Comparison of ENCODE assay signal across 26 mouse cellular contexts in the genomic region with DNA sequence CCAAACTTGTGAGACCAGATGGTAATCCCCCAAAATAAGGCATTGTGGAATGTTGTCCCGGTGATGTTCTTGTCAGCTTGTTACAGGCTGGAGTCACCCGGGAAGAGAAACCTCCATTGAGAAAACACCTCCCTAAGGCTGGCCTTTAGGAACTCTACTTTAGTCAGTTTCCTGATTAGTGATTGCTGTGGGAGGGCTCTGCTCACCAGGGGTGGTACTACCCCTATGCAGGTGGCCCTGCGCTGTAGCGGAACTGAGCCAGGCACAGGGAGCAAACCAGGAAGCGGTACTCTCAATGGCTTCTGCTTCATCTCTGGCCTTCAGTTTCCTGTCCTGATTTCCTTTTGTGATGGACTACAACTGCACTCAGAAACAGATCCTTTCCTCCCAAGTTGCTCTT. TPM values are rescaled to one million over a fixed set of nuclear protein-coding genes. Genes with fewer than 3 reads are reported as not detected.
DNase-seq lines count a peak whose midpoint lies in the region; ATAC-seq and TF ChIP-seq lines count a peak whose summit lies in the region.
"Had no signal": no experiment of that assay in that cellular context is flagged by ENCODE, and none has a peak within 500 bp of the region (broad histone marks: within the 10 kb centered on the region; RNA-seq: fewer than 3 reads in every experiment).

No protein-coding gene starts in this region.

- no peaks in the 10 kb centered on the region for H3K36me3 ChIP-seq in midbrain, embryonic 14.5 days (ENCODE audit: control insufficient read depth, insufficient read depth, low read length)
- H3K36me3 ChIP-seq in midbrain, embryonic 16.5 days (ENCODE audit: control insufficient read depth, insufficient read depth, low read length) = no peaks in the 10 kb centered on the region
- H3K36me3 ChIP-seq in MEL (ENCODE audit: control insufficient read depth in 1 of 2, insufficient read depth in 2 of 2, low read length in 2 of 2) = no peaks in the 10 kb centered on the region; a peak in 1 of 4 replicates
- no peaks in the 10 kb centered on the region for H3K36me3 ChIP-seq in splenic B cell, adult 2 months (ENCODE audit: control insufficient read depth, insufficient read depth, low read length, poor library complexity, severe bottlenecking)
- H3K36me3 ChIP-seq: embryonic facial prominence, embryonic 13.5 days; forebrain, embryonic 12.5 days; heart, embryonic 15.5 days had no signal

- H3K4me1 ChIP-seq in midbrain, embryonic 14.5 days (ENCODE audit: control insufficient read depth, insufficient read depth, low read length) = peaks cover 3% of the 10 kb centered on the region; the same call in 1 of the 2 replicates
- peaks cover 8% of the 10 kb centered on the region for H3K4me1 ChIP-seq in midbrain, embryonic 16.5 days (ENCODE audit: control insufficient read depth, insufficient read depth, low read length)
- H3K4me1 ChIP-seq in MEL (ENCODE audit: control insufficient read depth in 1 of 2, insufficient read depth in 2 of 2, low read length in 2 of 2) = no peaks in the 10 kb centered on the region

- H3K79me2 ChIP-seq in MEL (ENCODE audit: control insufficient read depth, insufficient read depth, low read length, poor library complexity) = peaks cover 5% of the 10 kb centered on the region; the same call in 1 of the 2 replicates

- no peak overlapping the region for H3K4me3 ChIP-seq in midbrain, embryonic 14.5 days (replicated peaks; ENCODE audit: low read depth, low read length)
- no peak overlapping the region for H3K4me3 ChIP-seq in midbrain, embryonic 16.5 days (ENCODE audit: low read depth, low read length)
- no peak overlapping the region for H3K4me3 ChIP-seq in MEL (ENCODE audit: control insufficient read depth in 1 of 2, insufficient read depth in 1 of 2, low read depth in 2 of 2, low read length in 2 of 2)
- H3K4me3 ChIP-seq: embryonic facial prominence, embryonic 13.5 days; forebrain, embryonic 12.5 days; heart, adult 2 months; heart, embryonic 15.5 days had no signal

- no peak for TF ChIP-seq EP300 in MEL (IDR thresholded peaks at IDR 0.05; ENCODE audit: low read depth in 1 of 2, low read length in 2 of 2)

- H3K27me3 ChIP-seq in midbrain, embryonic 14.5 days (ENCODE audit: control insufficient read depth, insufficient read depth, low read length) = no peaks in the 10 kb centered on the region
- no peaks in the 10 kb centered on the region for H3K27me3 ChIP-seq in midbrain, embryonic 16.5 days (ENCODE audit: control insufficient read depth, insufficient read depth, low read depth, low read length)
- H3K27me3 ChIP-seq in MEL (ENCODE audit: control insufficient read depth in 1 of 2, insufficient read depth in 2 of 2, low read length in 2 of 2) = no peaks in the 10 kb centered on the region
- H3K27me3 ChIP-seq in splenic B cell, adult 2 months (ENCODE audit: control insufficient read depth, insufficient read depth, low read length, poor library complexity, severe bottlenecking) = no peaks in the 10 kb centered on the region
- H3K27me3 ChIP-seq: embryonic facial prominence, embryonic 13.5 days; forebrain, embryonic 12.5 days; heart, embryonic 15.5 days had no signal

- TF ChIP-seq RAD21 in MEL (IDR thresholded peaks at IDR 0.05; ENCODE audit: low read depth, low read length) = no peak

- no peak overlapping the region for H3K9ac ChIP-seq in midbrain, embryonic 14.5 days (replicated peaks; ENCODE audit: low read length)
- H3K9ac ChIP-seq in midbrain, embryonic 16.5 days (ENCODE audit: low read depth, low read length) = no peak overlapping the region
- H3K9ac ChIP-seq in MEL (ENCODE audit: control insufficient read depth, low read depth, low read length, poor library complexity, severe bottlenecking) = no peak overlapping the region
- H3K9ac ChIP-seq: embryonic facial prominence, embryonic 13.5 days; forebrain, embryonic 12.5 days; heart, embryonic 15.5 days had no signal

- peak; percentile 82 for DNase-seq in heart, adult 11 months
- DNase-seq in heart, postnatal 14 days = no peak
- no peak for DNase-seq in midbrain, embryonic 14.5 days
- peak; percentile 1 for DNase-seq in MEL (ENCODE audit: low read depth, low spot score)
- DNase-seq in splenic B cell, adult 2 months (ENCODE audit: low read depth, low spot score) = peak; percentile 28
- DNase-seq in lung, postnatal 10 days = no peak
- DNase-seq: adrenal gland, postnatal 25 days; cerebellum, adult 18-20 months; cerebellum, adult 9-11 months; cerebellum, postnatal 36 days; gastrocnemius, postnatal 10 days; heart, adult 2 months had no signal

- 72% methylated on average over 5 of the region's 5 CpGs for WGBS in midbrain, embryonic 14.5 days
- 75% methylated on average over 5 of the region's 5 CpGs for WGBS in midbrain, embryonic 16.5 days

- TF ChIP-seq POLR2A in MEL (IDR thresholded peaks at IDR 0.05; ENCODE audit: control insufficient read depth in 1 of 2, insufficient read depth in 1 of 2, low read depth in 1 of 2, low read length in 2 of 2, poor library complexity in 1 of 2) = no peak

- TF ChIP-seq CTCF in MEL (IDR thresholded peaks at IDR 0.05 in 2 of 3, conservative IDR thresholded peaks at IDR 0.05 in 1 of 3; ENCODE audit: control insufficient read depth in 1 of 3, insufficient read depth in 1 of 3, low read depth in 2 of 3, low read length in 3 of 3, poor library complexity in 1 of 3, severe bottlenecking in 1 of 3) = no peak

- H3K27ac ChIP-seq in midbrain, embryonic 14.5 days (replicated peaks; ENCODE audit: low read depth, low read length) = 0 out of 2 replicates have a peak overlapping the region, but pooled peaks have one; percentile 22
- H3K27ac ChIP-seq in midbrain, embryonic 16.5 days (ENCODE audit: low read length) = no peak overlapping the region
- no peak overlapping the region for H3K27ac ChIP-seq in MEL (ENCODE audit: control insufficient read depth, low read depth, low read length)
- H3K27ac ChIP-seq: embryonic facial prominence, embryonic 13.5 days; forebrain, embryonic 12.5 days; heart, adult 2 months; heart, embryonic 15.5 days had no signal

- intact Hi-C loops in heart, postnatal 14 days (cut with DNase I) = loop anchor here (10.0 kb wide), 1 partner anchor 395 kb away; no protein-coding TSS in a partner anchor

- H3K9me3 ChIP-seq in midbrain, embryonic 14.5 days (ENCODE audit: control insufficient read depth, low read length) = no peaks in the 10 kb centered on the region
- no peaks in the 10 kb centered on the region for H3K9me3 ChIP-seq in midbrain, embryonic 16.5 days (replicated peaks; ENCODE audit: control insufficient read depth, low read length, poor library complexity, severe bottlenecking)
- H3K9me3 ChIP-seq in MEL (replicated peaks; ENCODE audit: insufficient read depth, low read length) = no peaks in the 10 kb centered on the region
- H3K9me3 ChIP-seq: embryonic facial prominence, embryonic 13.5 days; forebrain, embryonic 12.5 days had no signal

- no peak overlapping the region for H3K4me2 ChIP-seq in midbrain, embryonic 14.5 days (ENCODE audit: low read length)
- H3K4me2 ChIP-seq in midbrain, embryonic 16.5 days (ENCODE audit: low read length) = no peak overlapping the region
- H3K4me2 ChIP-seq: embryonic facial prominence, embryonic 13.5 days; forebrain, embryonic 12.5 days; heart, embryonic 11.5 days; heart, embryonic 15.5 days had no signal

- no peak for ATAC-seq in midbrain, embryonic 14.5 days (ENCODE audit: low FRiP score, low TSS enrichment)
- no peak for ATAC-seq in midbrain, embryonic 16.5 days
- ATAC-seq: activated CD4-positive, CD25-positive, alpha-beta regulatory T cell, adult 4 months; forebrain, embryonic 16.5 days; hindbrain, embryonic 16.5 days had no signal

TF ChIP-seq in MEL, 35 proteins besides CTCF, POLR2A, EP300 and RAD21 (continues in another document):
- TF ChIP-seq E2F4 (IDR thresholded peaks at IDR 0.05; ENCODE audit: borderline replicate concordance, low read depth, low read length) (no peak), ZC3H11A (IDR thresholded peaks at IDR 0.05; ENCODE audit: low read depth, low read length) (no peak), ZMIZ1 (IDR thresholded peaks at IDR 0.05; ENCODE audit: low read depth, low read length) (no peak), GATA1 (IDR thresholded peaks at IDR 0.05; ENCODE audit: low read depth, low read length) (no peak), NRF1 (IDR thresholded peaks at IDR 0.05; ENCODE audit: insufficient read depth, low read depth, low read length, poor library complexity, severe bottlenecking) (no peak), ZKSCAN1 (IDR thresholded peaks at IDR 0.05; ENCODE audit: low read depth, low read length) (no peak), MYC (IDR thresholded peaks at IDR 0.05; ENCODE audit: low read depth, low read length) (no peak), MEF2A (IDR thresholded peaks at IDR 0.05; ENCODE audit: extremely low read depth, insufficient replicate concordance, low read depth, low read length, poor library complexity, severe bottlenecking) (no peak), ETS1 (IDR thresholded peaks at IDR 0.05; ENCODE audit: low read depth, low read length) (no peak), USF2 (IDR thresholded peaks at IDR 0.05; ENCODE audit: borderline replicate concordance in 1 of 2, insufficient read depth in 1 of 2, low read depth in 1 of 2, low read length in 2 of 2) (no peak), MYB (IDR thresholded peaks at IDR 0.05; ENCODE audit: low read depth, low read length) (no peak), MAZ (IDR thresholded peaks at IDR 0.05; ENCODE audit: low read depth, low read length) (no peak)

RNA-seq across cellular contexts. Expression of gene Alyref2, which starts 3.4 kb away (rescaled TPM):
- total RNA-seq in heart, postnatal 14 days (2021) = 1 to 10 TPM; 2.8 to 3.2 TPM
- 28.2 and 33.5 TPM in 2 replicates for polyA plus RNA-seq in midbrain, embryonic 14.5 days (2014; fragmentation: Nextera tagmentation; extraction: Ambion mirVana)
- 34.8 and 35.9 TPM in 2 replicates for polyA plus RNA-seq in midbrain, embryonic 16.5 days (2015; fragmentation: Nextera tagmentation; extraction: Ambion mirVana)
- 4.6 and 5.5 TPM in 2 replicates for total RNA-seq in MEL (2012; rRNA removed)
- polyA plus RNA-seq in MEL (2012; ENCODE audit: insufficient read depth in 1 of 2, insufficient read length in 2 of 2, low read depth in 1 of 2, low replicate concordance in 2 of 2, missing spikeins in 1 of 2) = 1 to 10 TPM in 1 of 2 experiments, not detected in 1; 8.8 TPM

RNA-seq across cellular contexts. Expression of gene Itln1, which starts 35.2 kb away (rescaled TPM):
- not detected for total RNA-seq in heart, postnatal 14 days (2021)
- polyA plus RNA-seq in midbrain, embryonic 14.5 days (2014; fragmentation: Nextera tagmentation; extraction: Ambion mirVana) = not detected in 2 replicates
- not detected in 2 replicates for polyA plus RNA-seq in midbrain, embryonic 16.5 days (2015; fragmentation: Nextera tagmentation; extraction: Ambion mirVana)
- not detected in 2 replicates for total RNA-seq in MEL (2012; rRNA removed)
- polyA plus RNA-seq in MEL (2012; ENCODE audit: insufficient read depth in 1 of 2, insufficient read length in 2 of 2, low read depth in 1 of 2, low replicate concordance in 2 of 2, missing spikeins in 1 of 2) = not detected
- total RNA-seq: adrenal gland, adult 18-20 months; adrenal gland, postnatal 25 days; gastrocnemius, postnatal 10 days; gastrocnemius, postnatal 4 days; heart, adult 2 months; heart, postnatal 25 days had no signal
- polyA plus RNA-seq: activated CD4-positive, CD25-positive, alpha-beta regulatory T cell, adult 4 months; C2C12; embryonic facial prominence, embryonic 13.5 days; forebrain, embryonic 12.5 days; forebrain, embryonic 16.5 days; frontal cortex, adult 2 months; heart, embryonic 11.5 days; heart, embryonic 15.5 days; hindbrain, embryonic 11.5 days; hindbrain, embryonic 16.5 days had no signal

RNA-seq across cellular contexts. Expression of gene Cd244a, which starts 59.1 kb away (rescaled TPM):
- under 1 TPM; 0.38 to 0.41 TPM for total RNA-seq in heart, postnatal 14 days (2021)
- 0.07 TPM in 1 of 2 replicates, not detected in the other for polyA plus RNA-seq in midbrain, embryonic 14.5 days (2014; fragmentation: Nextera tagmentation; extraction: Ambion mirVana)
- polyA plus RNA-seq in midbrain, embryonic 16.5 days (2015; fragmentation: Nextera tagmentation; extraction: Ambion mirVana) = not detected in 2 replicates
- not detected in 2 replicates for total RNA-seq in MEL (2012; rRNA removed)
- not detected for polyA plus RNA-seq in MEL (2012; ENCODE audit: insufficient read depth in 1 of 2, insufficient read length in 2 of 2, low read depth in 1 of 2, low replicate concordance in 2 of 2, missing spikeins in 1 of 2)
- polyA plus RNA-seq: C2C12; embryonic facial prominence, embryonic 13.5 days; forebrain, embryonic 12.5 days; forebrain, embryonic 16.5 days; heart, embryonic 11.5 days; hindbrain, embryonic 11.5 days; hindbrain, embryonic 16.5 days had no signal

Comparison
In these comparisons a context has a peak if more than half of its experiments do, and no peak if none do; other contexts are left out.
1. DNase-seq: peak in heart, adult 11 months (single experiment), MEL (single experiment) and splenic B cell, adult 2 months (single experiment); none in heart, postnatal 14 days (0 of 2), midbrain, embryonic 14.5 days (single experiment) and lung, postnatal 10 days (single experiment).